ENCODE assay signal across 8 mouse cellular contexts in genomic region chr10:103235707-103236459, GRCm38 (mm10). TPM values are rescaled to one million over a fixed set of nuclear protein-coding genes. Genes with fewer than 3 reads are reported as not detected.
DNase-seq lines count a peak whose midpoint lies in the region; ATAC-seq and TF ChIP-seq lines count a peak whose summit lies in the region.

Gene Lrriq1, minus strand, starts transcription at chr10:103236322.

- H3K27ac ChIP-seq in midbrain, embryonic 10.5 days (replicated peaks), result 0 out of 2 replicates have a peak within 1 kb of the TSS, but pooled peaks have one; percentile 17
- H3K27ac ChIP-seq in small intestine, adult 2 months (ENCODE audit: insufficient read depth, low read depth, low read length), result no peak within 1 kb of the TSS

- peaks cover 6% of the 10 kb centered on the region; the same call in 1 of the 2 replicates for H3K4me1 ChIP-seq in midbrain, embryonic 10.5 days
- no peaks in the 10 kb centered on the region for H3K4me1 ChIP-seq in small intestine, adult 2 months (ENCODE audit: control insufficient read depth, insufficient read depth, insufficient read length, low read length)

- ATAC-seq in erythroid progenitor cell, adult 5-6 weeks (replicated peaks; ENCODE audit: low FRiP score, poor library complexity, severe bottlenecking), result no peak

- peak; percentile 86 for DNase-seq in ZHBTc4 (ENCODE audit: low read depth, low spot score)
- peak; percentile 52 for DNase-seq in cerebellum, adult 9-10 months
- DNase-seq in frontal cortex, adult 2 months (ENCODE audit: extremely low spot score in 1 of 2, low spot score in 1 of 2), result peak; percentile 86 to 93
- DNase-seq in kidney, adult 18-20 months, result peak; percentile 46
- peak; percentile 85 to 87 for DNase-seq in left cerebral cortex, postnatal 36 days (ENCODE audit: low spot score in 2 of 2)
- peak; percentile 77 for DNase-seq in midbrain, embryonic 10.5 days (ENCODE audit: low spot score)

- intact Hi-C loops in left cerebral cortex, postnatal 36 days (cut with DNase I), result no loop called here

- no peak for TF ChIP-seq POLR2A in small intestine, adult 2 months (IDR thresholded peaks at IDR 0.05; ENCODE audit: low read depth, low read length)

- WGBS in midbrain, embryonic 10.5 days, result 8% methylated on average over 25 of the region's 25 CpGs
- WGBS in small intestine, adult 2 months, result 5% methylated on average over 25 of the region's 25 CpGs

- no peaks in the 10 kb centered on the region for H3K27me3 ChIP-seq in midbrain, embryonic 10.5 days (ENCODE audit: low read depth, poor library complexity, severe bottlenecking)
- H3K27me3 ChIP-seq in small intestine, adult 2 months (ENCODE audit: control insufficient read depth, insufficient read depth, low read length), result no peaks in the 10 kb centered on the region

- H3K9me3 ChIP-seq in midbrain, embryonic 10.5 days (replicated peaks), result no peaks in the 10 kb centered on the region

- no peak for TF ChIP-seq CTCF in small intestine, adult 2 months (IDR thresholded peaks at IDR 0.05; ENCODE audit: extremely low read depth, insufficient read length, insufficient replicate concordance, low read depth, low read length)

- H3K4me3 ChIP-seq in midbrain, embryonic 10.5 days, result peak within 1 kb of the TSS; percentile 74
- H3K4me3 ChIP-seq in small intestine, adult 2 months (ENCODE audit: low read depth, low read length), result peak within 1 kb of the TSS; percentile 39

- no peaks in the 10 kb centered on the region for H3K36me3 ChIP-seq in midbrain, embryonic 10.5 days
- no peaks in the 10 kb centered on the region for H3K36me3 ChIP-seq in small intestine, adult 2 months (ENCODE audit: control insufficient read depth, insufficient read depth, low read length)

RNA-seq across cellular contexts. Expression of gene Lrriq1, which starts in this region (rescaled TPM):
- 2.1 and 2.3 TPM in 2 replicates for polyA plus RNA-seq in frontal cortex, adult 2 months (2012; rRNA removed)
- 1 to 10 TPM; 3.8 to 4.8 TPM for total RNA-seq in left cerebral cortex, postnatal 36 days (2021)
- polyA plus RNA-seq in midbrain, embryonic 10.5 days (2016; fragmentation: Nextera tagmentation; extraction: Ambion mirVana), result 1.1 TPM in 2 replicates
- polyA plus RNA-seq in small intestine, adult 2 months (2012; rRNA removed), result not detected in 2 replicates
- not detected in 2 replicates for total RNA-seq in erythroid progenitor cell, adult 5-6 weeks (2015; ENCODE audit: low replicate concordance)
- total RNA-seq in erythroid progenitor cell, adult 5-6 weeks (2017; ENCODE audit: low replicate concordance), result not detected in 2 replicates

Comparison
In these comparisons a context has a peak if more than half of its experiments do, and no peak if none do; other contexts are left out.
1. RNA of gene Lrriq1 (total RNA-seq): 3.8 to 4.8 TPM in left cerebral cortex, postnatal 36 days; not detected in erythroid progenitor cell, adult 5-6 weeks; every median in the first group is over 4 times any median in the second.
2. Peak in every context shown above with its lines, with median percentiles within 50 percentile points of each other: DNase-seq.